Mouse (Mus musculus) forebrain, embryonic 15.5 days (tissue): Measurements from ENCODE around the gene Loxl3. TPM values are rescaled to one million over a fixed set of nuclear protein-coding genes. Genes with fewer than 3 reads are reported as not detected.

ENCODE experiments used
- ATAC-seq: fragments of 200-750 bp; cut with Nextera tagmentation; replicated peaks from 2 replicates; pipeline ENCODE4 v1.8.0; 2017; ENCODE audit warnings: mild to moderate bottlenecking, moderate TSS enrichment, moderate library complexity
- H3K27ac ChIP-seq: fragments of 300-500 bp; sonication (generic); replicated peaks from 2 replicates; pipeline ENCODE4 v1.5.1; 2015; ENCODE audit warnings: mild to moderate bottlenecking, inconsistent platforms
- H3K27me3 ChIP-seq: fragments of 300-500 bp; sonication (generic); 2 replicates; pipeline ENCODE4 v1.6.1; 2015; ENCODE audit warnings: inconsistent platforms
- H3K36me3 ChIP-seq: fragments of 300-500 bp; sonication (generic); 2 replicates; pipeline ENCODE4 v1.6.1; 2015; ENCODE audit warnings: mild to moderate bottlenecking, inconsistent platforms
- H3K4me1 ChIP-seq: fragments of 300-500 bp; sonication (generic); 2 replicates; pipeline ENCODE4 v1.6.1; 2015; ENCODE audit warnings: inconsistent platforms
- H3K4me2 ChIP-seq: fragments of 300-500 bp; sonication (generic); replicated peaks from 2 replicates; pipeline ENCODE4 v1.6.1; 2015; ENCODE audit warnings: mild to moderate bottlenecking, inconsistent platforms
- H3K4me3 ChIP-seq: fragments of 300-500 bp; sonication (generic); 2 replicates; pipeline ENCODE4 v1.5.1; 2015; ENCODE audit warnings: mild to moderate bottlenecking, inconsistent platforms
- H3K9ac ChIP-seq: fragments of 300-500 bp; sonication (generic); replicated peaks from 2 replicates; pipeline ENCODE4 v1.6.1; 2015; ENCODE audit warnings: mild to moderate bottlenecking, inconsistent platforms
- H3K9me3 ChIP-seq: fragments of 300-500 bp; sonication (generic); 2 replicates; pipeline ENCODE4 v1.6.1; 2016; ENCODE audit warnings: inconsistent platforms
- WGBS: fragments of 180-500 bp; shearing (Covaris S2); methylation state at CpG from one replicate; pipeline ENCODE4 v1.1.7; 2015; ENCODE audit warnings: mixed read lengths; 5-methylcytosine and 5-hydroxymethylcytosine counted together
- polyA plus RNA-seq: library from polyadenylated mRNA; unstranded; fragments of >200 nt; fragmentation: Nextera tagmentation; extraction: Ambion mirVana; gene quantifications from 2 replicates; pipeline ENCODE4 v1.2.1, GENCODE M21; 2015

Gene Loxl3
- polyA plus RNA-seq, 1 experiment from 2014 or later, result 6.3 TPM

DNA sequence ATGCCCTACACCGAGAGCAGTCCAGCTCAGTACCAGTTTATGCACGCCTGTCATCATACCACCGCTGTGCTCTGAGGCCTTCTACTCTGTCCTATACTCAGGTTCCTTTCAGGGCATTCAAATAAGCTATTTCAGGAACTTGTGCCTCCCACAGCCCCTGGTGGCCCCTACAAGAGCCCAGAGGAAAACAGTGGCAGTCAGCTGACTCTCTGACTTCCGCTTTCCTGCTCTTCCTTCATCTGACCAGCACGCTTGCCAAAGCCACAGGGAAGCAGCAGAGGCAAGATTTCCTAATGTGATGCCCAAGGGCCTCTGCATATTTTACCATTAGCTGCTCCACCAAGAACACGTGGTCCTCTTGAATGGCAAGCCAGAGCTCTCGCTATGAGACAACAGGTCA lies 29.1 kb upstream of the Loxl3 start:
- no peaks in the 10 kb centered on the region for H3K4me1 ChIP-seq
- H3K9me3 ChIP-seq, result no peaks in the 10 kb centered on the region
- 62% methylated on average over 7 of the region's 7 CpGs for WGBS
- ATAC-seq, result no peak
- H3K4me3 ChIP-seq, result no peak overlapping the region
- no peak overlapping the region for H3K9ac ChIP-seq
- no peaks in the 10 kb centered on the region for H3K36me3 ChIP-seq
- H3K4me2 ChIP-seq, result no peak overlapping the region
- no peaks in the 10 kb centered on the region for H3K27me3 ChIP-seq
- no peak overlapping the region for H3K27ac ChIP-seq

DNA sequence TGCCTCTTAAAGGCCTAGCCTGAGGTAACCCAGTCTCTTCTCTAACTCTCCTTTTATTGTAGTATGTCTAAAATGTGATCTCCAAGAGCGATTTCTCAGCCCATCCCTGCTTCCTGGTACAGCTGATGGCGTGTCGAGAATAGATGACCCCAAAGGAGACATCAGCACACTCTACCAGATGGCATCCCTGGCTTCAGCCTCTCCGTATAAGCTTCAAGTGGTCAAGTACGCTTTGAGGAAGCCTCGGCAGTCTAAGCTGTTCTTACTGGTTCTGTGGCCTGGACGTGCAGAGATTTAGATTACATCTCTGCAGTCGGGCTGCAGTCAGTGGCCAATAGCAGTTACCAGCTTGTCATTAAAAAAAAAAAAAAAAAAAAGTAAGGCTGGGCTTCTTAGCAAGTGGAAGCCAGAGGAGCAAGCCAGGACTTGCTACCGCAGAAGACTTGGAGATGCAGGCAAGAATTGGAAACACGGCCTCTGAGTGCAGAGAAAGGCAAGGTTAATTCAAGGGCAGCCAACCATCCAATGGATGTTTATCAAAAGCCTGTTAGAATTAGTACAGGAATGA lies 28.4 kb upstream of the Loxl3 start:
- no peak overlapping the region for H3K9ac ChIP-seq
- ATAC-seq, result no peak
- H3K27me3 ChIP-seq, result no peaks in the 10 kb centered on the region
- H3K36me3 ChIP-seq, result no peaks in the 10 kb centered on the region
- H3K4me2 ChIP-seq, result no peak overlapping the region
- no peaks in the 10 kb centered on the region for H3K4me1 ChIP-seq
- 86% methylated on average over 10 of the region's 10 CpGs for WGBS
- no peak overlapping the region for H3K27ac ChIP-seq
- H3K4me3 ChIP-seq, result no peak overlapping the region
- no peaks in the 10 kb centered on the region for H3K9me3 ChIP-seq

DNA sequence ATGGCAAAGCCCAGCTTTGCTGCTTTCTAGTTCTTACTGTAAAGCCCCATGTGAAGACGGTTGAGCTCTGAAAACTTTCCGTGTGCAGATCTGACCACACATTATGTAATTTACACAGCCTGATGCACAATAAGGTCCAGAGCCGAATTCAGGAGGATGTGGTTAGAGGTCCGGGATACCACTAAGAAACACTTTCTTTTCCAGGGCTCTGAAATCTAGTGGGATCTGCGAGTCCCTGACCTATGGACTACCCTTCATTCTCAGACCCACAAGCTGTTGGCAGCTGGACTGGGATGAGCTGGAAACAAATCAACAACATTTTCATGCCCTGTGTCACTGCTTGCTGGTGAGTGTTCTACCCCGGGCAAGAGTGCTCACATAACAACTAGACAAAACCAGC lies 27.9 kb upstream of the Loxl3 start:
- Histone ChIP-seq H3K9me3 (no peaks in the 10 kb centered on the region), H3K36me3 (no peaks in the 10 kb centered on the region), H3K4me2 (no peak overlapping the region), H3K9ac (no peak overlapping the region), H3K4me3 (no peak overlapping the region), H3K27ac (no peak overlapping the region), H3K27me3 (no peaks in the 10 kb centered on the region), H3K4me1 (no peaks in the 10 kb centered on the region)
- ATAC-seq, result no peak
- WGBS, result 91% methylated on average over 6 of the region's 6 CpGs

GRCm38 (mm10) chr6:83008659-83009058 lies 25.3 kb upstream of the Loxl3 start:
- Histone ChIP-seq H3K9ac (no peak overlapping the region), H3K4me2 (no peak overlapping the region), H3K27ac (no peak overlapping the region), H3K4me3 (no peak overlapping the region), H3K9me3 (no peaks in the 10 kb centered on the region), H3K36me3 (no peaks in the 10 kb centered on the region), H3K27me3 (no peaks in the 10 kb centered on the region), H3K4me1 (no peaks in the 10 kb centered on the region)
- no peak for ATAC-seq
- WGBS, result 87% methylated on average over 3 of the region's 3 CpGs

DNA sequence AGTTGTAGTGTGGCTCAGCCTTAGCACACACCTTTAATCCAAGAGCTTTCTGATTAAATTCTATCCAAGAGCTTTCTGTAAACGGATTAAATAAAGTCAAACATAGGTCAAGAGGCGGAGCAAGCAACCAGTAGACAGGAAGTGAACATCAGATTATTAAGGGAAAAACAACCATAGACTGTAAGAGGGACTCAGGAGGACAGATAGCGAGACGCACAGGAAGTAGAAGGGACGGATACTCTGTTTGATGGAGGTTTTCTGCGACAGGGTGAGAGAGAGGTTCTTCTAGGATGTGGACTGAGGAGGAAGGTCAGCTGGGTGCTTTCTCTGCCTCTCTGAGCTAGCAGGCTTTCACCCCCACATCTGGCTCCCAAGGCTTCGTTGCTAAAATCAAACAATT lies 24.0 kb upstream of the Loxl3 start:
- Histone ChIP-seq H3K9ac (no peak overlapping the region), H3K36me3 (no peaks in the 10 kb centered on the region), H3K9me3 (no peaks in the 10 kb centered on the region), H3K4me2 (no peak overlapping the region), H3K4me3 (no peak overlapping the region), H3K27ac (no peak overlapping the region), H3K27me3 (no peaks in the 10 kb centered on the region), H3K4me1 (no peaks in the 10 kb centered on the region)
- no peak for ATAC-seq
- WGBS, result 69% methylated on average over 7 of the region's 7 CpGs

DNA sequence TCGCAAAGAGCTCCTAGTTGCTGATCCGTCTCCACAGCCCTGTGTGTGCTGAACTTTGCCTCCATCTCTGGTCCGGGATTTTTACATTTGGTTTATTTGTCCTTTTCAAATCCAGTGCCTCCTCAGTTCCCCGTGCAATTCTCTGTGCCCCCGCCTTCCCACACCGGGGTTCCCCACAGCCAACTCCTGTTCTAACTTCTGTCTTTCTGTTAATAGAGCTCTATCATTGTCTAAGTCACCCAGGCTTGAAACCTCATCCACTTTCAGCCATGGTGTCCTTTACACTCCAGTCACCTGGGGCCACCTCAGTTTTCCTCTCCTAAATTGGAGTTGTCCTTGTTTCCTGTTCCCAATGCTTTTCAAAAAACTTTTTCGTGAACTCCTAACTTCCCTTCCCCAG lies 22.7 kb upstream of the Loxl3 start:
- Histone ChIP-seq H3K9me3 (no peaks in the 10 kb centered on the region), H3K27me3 (no peaks in the 10 kb centered on the region), H3K9ac (no peak overlapping the region), H3K4me3 (no peak overlapping the region), H3K36me3 (no peaks in the 10 kb centered on the region), H3K4me1 (no peaks in the 10 kb centered on the region), H3K27ac (no peak overlapping the region), H3K4me2 (no peak overlapping the region)
- WGBS, result 87% methylated on average over 7 of the region's 7 CpGs
- no peak for ATAC-seq

- Histone ChIP-seq H3K27me3 (no peaks in the 10 kb centered on the region), H3K36me3 (no peaks in the 10 kb centered on the region), H3K4me2 (no peak overlapping the region), H3K9ac (no peak overlapping the region), H3K27ac (no peak overlapping the region), H3K4me1 (no peaks in the 10 kb centered on the region), H3K9me3 (no peaks in the 10 kb centered on the region), H3K4me3 (no peak overlapping the region)
- WGBS, result 76% methylated on average over 6 of the region's 6 CpGs
- ATAC-seq, result no peak
Measured at GRCm38 (mm10) chr6:83011756-83012155, 22.2 kb upstream of the Loxl3 start.

GRCm38 (mm10) chr6:83013444-83013843 lies 20.5 kb upstream of the Loxl3 start:
- Histone ChIP-seq H3K4me2 (no peak overlapping the region), H3K27ac (no peak overlapping the region), H3K9me3 (no peaks in the 10 kb centered on the region), H3K4me1 (no peaks in the 10 kb centered on the region), H3K36me3 (no peaks in the 10 kb centered on the region), H3K9ac (no peak overlapping the region), H3K27me3 (no peaks in the 10 kb centered on the region), H3K4me3 (no peak overlapping the region)
- no peak for ATAC-seq
- WGBS, result 49% methylated on average over 5 of the region's 5 CpGs

GRCm38 (mm10) chr6:83014482-83015466 lies 19.2 kb upstream of the Loxl3 start:
- Histone ChIP-seq H3K27me3 (no peaks in the 10 kb centered on the region), H3K27ac (no peak overlapping the region), H3K9ac (no peak overlapping the region), H3K9me3 (no peaks in the 10 kb centered on the region), H3K4me3 (no peak overlapping the region), H3K36me3 (no peaks in the 10 kb centered on the region), H3K4me2 (no peak overlapping the region), H3K4me1 (no peaks in the 10 kb centered on the region)
- WGBS, result 74% methylated on average over 12 of the region's 12 CpGs
- no peak for ATAC-seq

DNA sequence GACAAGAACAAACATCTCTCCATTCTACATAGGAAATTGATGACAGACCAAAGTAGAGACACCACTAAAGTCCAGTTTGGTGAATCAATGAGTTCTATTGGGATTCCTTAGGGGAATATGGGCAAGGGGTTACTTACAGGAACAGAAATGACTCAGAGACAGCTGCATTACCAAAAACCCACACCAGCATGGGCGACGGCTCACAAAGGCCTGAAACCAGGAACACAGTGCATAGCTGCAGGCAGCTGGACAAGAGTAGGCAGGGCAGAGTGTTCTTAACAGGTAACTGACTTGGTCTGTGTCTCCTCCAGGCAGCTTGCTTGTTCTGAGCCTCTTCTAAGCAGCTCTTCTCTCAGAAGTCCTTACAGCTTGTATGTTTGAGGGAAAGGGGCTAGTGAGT lies 18.2 kb upstream of the Loxl3 start:
- H3K27ac ChIP-seq, result no peak overlapping the region
- no peak overlapping the region for H3K4me3 ChIP-seq
- no peaks in the 10 kb centered on the region for H3K36me3 ChIP-seq
- H3K9me3 ChIP-seq, result no peaks in the 10 kb centered on the region
- 91% methylated on average over 2 of the region's 2 CpGs for WGBS
- no peaks in the 10 kb centered on the region for H3K27me3 ChIP-seq
- H3K4me1 ChIP-seq, result no peaks in the 10 kb centered on the region
- H3K9ac ChIP-seq, result no peak overlapping the region
- no peak for ATAC-seq
- no peak overlapping the region for H3K4me2 ChIP-seq

DNA sequence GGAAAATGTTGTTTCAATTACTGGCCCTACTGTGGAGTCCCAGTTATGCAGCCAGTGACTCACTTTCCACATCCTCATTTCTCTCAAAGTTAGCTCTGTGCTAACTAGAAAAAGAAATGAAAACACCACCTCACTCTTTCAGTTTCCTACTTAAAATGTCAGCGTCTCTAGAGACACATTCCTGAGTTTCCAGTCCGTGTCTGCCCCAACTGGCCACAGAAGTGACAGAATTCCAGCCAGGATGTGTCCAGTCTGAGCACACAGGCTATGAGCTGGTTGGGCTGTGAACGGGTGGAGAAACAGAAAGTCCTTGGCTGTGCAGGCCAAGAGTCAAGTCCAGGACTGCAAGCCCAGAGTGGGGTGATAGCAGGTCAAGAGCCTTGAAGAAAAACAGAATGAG lies 16.8 kb upstream of the Loxl3 start:
- Histone ChIP-seq H3K4me2 (no peak overlapping the region), H3K9ac (no peak overlapping the region), H3K36me3 (no peaks in the 10 kb centered on the region), H3K4me3 (no peak overlapping the region), H3K27me3 (no peaks in the 10 kb centered on the region), H3K4me1 (no peaks in the 10 kb centered on the region), H3K9me3 (no peaks in the 10 kb centered on the region), H3K27ac (no peak overlapping the region)
- no peak for ATAC-seq
- WGBS, result 82% methylated on average over 3 of the region's 3 CpGs

- Histone ChIP-seq H3K27me3 (no peaks in the 10 kb centered on the region), H3K4me2 (no peak overlapping the region), H3K4me3 (no peak overlapping the region), H3K4me1 (no peaks in the 10 kb centered on the region), H3K36me3 (no peaks in the 10 kb centered on the region), H3K27ac (no peak overlapping the region), H3K9ac (no peak overlapping the region), H3K9me3 (no peaks in the 10 kb centered on the region)
- ATAC-seq, result no peak
- WGBS, result 75% methylated on average over 3 of the region's 3 CpGs
Measured at GRCm38 (mm10) chr6:83019044-83019443, 14.9 kb upstream of the Loxl3 start.
